Mouse (Mus musculus) embryonic fibroblast, embryonic 13.5 days (primary cell): ENCODE measurements around the gene Slain2.

ENCODE experiments used
- CTCF ChIP-seq: IDR thresholded peaks from 2 replicates; pipeline ENCODE4 v1.5.1; 2011; ENCODE audit warnings: mild to moderate bottlenecking, control low read depth, low read length, moderate library complexity, borderline replicate concordance; ENCODE audit not compliant: insufficient read depth
- POLR2A ChIP-seq: IDR thresholded peaks from 2 replicates; pipeline ENCODE4 v1.6.1; 2011; ENCODE audit warnings: low read depth, mild to moderate bottlenecking, control low read depth, low read length, moderate library complexity

DNA sequence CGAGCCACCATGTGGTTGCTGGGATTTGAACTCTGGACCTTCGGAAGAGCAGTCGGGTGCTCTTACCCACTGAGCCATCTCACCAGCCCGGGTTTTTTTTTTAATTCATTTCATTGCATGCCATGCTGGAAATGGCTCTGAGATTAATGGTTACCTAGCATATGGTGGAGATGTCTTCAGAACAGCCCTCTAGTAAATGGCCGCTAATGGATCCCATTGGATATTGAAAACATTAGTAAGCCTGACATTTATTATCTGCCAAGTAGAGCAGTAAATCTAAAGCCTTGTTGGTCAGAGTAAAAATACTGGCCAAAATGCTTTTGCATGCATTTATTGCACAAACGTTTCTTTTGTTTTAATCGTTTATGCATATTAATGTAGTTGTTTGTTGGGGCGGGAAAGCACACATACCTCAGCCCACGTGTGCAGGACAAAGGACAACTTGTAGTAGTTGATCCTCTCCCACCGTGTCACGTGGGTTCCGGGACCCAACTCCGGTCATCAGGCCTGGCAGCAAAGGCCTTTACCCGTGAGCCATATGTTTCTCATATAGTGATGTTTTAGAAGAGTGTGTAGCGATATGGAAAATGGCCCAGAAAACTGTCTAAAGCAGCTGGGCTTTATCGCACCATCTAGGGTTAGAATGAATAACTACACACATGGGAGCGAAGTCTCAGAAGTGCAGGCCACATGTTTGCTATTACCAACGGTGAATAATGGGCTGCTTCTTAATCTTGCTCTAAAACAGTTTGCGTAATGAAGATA is 27.5 kb upstream of the Slain2 start:
- no peak for TF ChIP-seq CTCF
- no peak for TF ChIP-seq POLR2A
